Mouse (Mus musculus): ENCODE results near the gene Dalrd3.
"Not testable (repeated sequence)": the region's sequence is repeated elsewhere in the genome, so short reads cannot be mapped to it uniquely, and the experiment has no call there.

The Dalrd3 gene

GRCm38 (mm10) chr9:108572321-108572720 is 2.6 kb downstream of the Dalrd3 start:
- DNase-seq (ENCODE audit: low read depth, low spot score) = no peak

GRCm38 (mm10) chr9:108573774-108574690 is 4.3 kb downstream of the Dalrd3 start:
- no peak for DNase-seq (ENCODE audit: low read depth, low spot score)

GRCm38 (mm10) chr9:108574921-108575320 is 5.2 kb downstream of the Dalrd3 start:
- no peak for DNase-seq (ENCODE audit: low read depth, low spot score)

GRCm38 (mm10) chr9:108575321-108576297 is 5.9 kb downstream of the Dalrd3 start:
- DNase-seq (ENCODE audit: low read depth, low spot score) = no peak

GRCm38 (mm10) chr9:108577025-108577424 is 7.3 kb downstream of the Dalrd3 start:
- no peak for DNase-seq (ENCODE audit: low read depth, low spot score)

GRCm38 (mm10) chr9:108577934-108578544 is 8.4 kb downstream of the Dalrd3 start:
- no peak for DNase-seq (ENCODE audit: low read depth, low spot score)

GRCm38 (mm10) chr9:108578545-108579343 is 9.1 kb downstream of the Dalrd3 start, which contains the start of gene Wdr6:
TSS of gene Wdr6 (minus strand) at chr9:108578739.
- DNase-seq (ENCODE audit: low read depth, low spot score) = peak; percentile 33

GRCm38 (mm10) chr9:108579344-108579690 is 9.6 kb downstream of the Dalrd3 start:
- DNase-seq (ENCODE audit: low read depth, low spot score) = no peak

GRCm38 (mm10) chr9:108587571-108588180 is 18.0 kb downstream of the Dalrd3 start:
- no peak for DNase-seq (ENCODE audit: low read depth, low spot score)

- no peak for DNase-seq (ENCODE audit: low read depth, low spot score)
These were observed 19.5 kb downstream of the Dalrd3 start for GRCm38 (mm10) chr9:108589229-108589628.

GRCm38 (mm10) chr9:108591462-108591861 is 21.8 kb downstream of the Dalrd3 start:
- no peak for DNase-seq (ENCODE audit: low read depth, low spot score)

GRCm38 (mm10) chr9:108594354-108594753 is 24.7 kb downstream of the Dalrd3 start:
- no peak for DNase-seq (ENCODE audit: low read depth, low spot score)

- no peak for DNase-seq (ENCODE audit: low read depth, low spot score)
These were observed 27.5 kb downstream of the Dalrd3 start, which contains the start of gene P4htm for GRCm38 (mm10) chr9:108596998-108597764. TSS of gene P4htm (minus strand) at chr9:108597667.

- DNase-seq (ENCODE audit: low read depth, low spot score) = no peak
These were observed 29.4 kb downstream of the Dalrd3 start for GRCm38 (mm10) chr9:108599021-108599566.

GRCm38 (mm10) chr9:108600011-108600410 is 30.3 kb downstream of the Dalrd3 start:
- no peak for DNase-seq (ENCODE audit: low read depth, low spot score)

GRCm38 (mm10) chr9:108601986-108602385 is 32.3 kb downstream of the Dalrd3 start:
- DNase-seq (ENCODE audit: low read depth, low spot score) = no peak

GRCm38 (mm10) chr9:108607929-108608328 is 38.2 kb downstream of the Dalrd3 start:
- DNase-seq (ENCODE audit: low read depth, low spot score) = not testable (repeated sequence)

GRCm38 (mm10) chr9:108608889-108609288 is 39.2 kb downstream of the Dalrd3 start:
- no peak for DNase-seq (ENCODE audit: low read depth, low spot score)

- DNase-seq (ENCODE audit: low read depth, low spot score) = no peak
These were observed 41.8 kb downstream of the Dalrd3 start for GRCm38 (mm10) chr9:108611488-108611887.

Measured in c-Kit-negative CD71-positive TER-119-positive erythroid progenitor cells, embryonic 14.5 days (primary cell).